Mouse (Mus musculus) hindbrain, embryonic 14.5 days (tissue): Measurements from ENCODE around the gene Ndufs3. TPM values are rescaled to one million over a fixed set of nuclear protein-coding genes. Genes with fewer than 3 reads are reported as not detected.

Source experiments
- ATAC-seq: fragments of 200-750 bp; cut with Nextera tagmentation; 2 replicates; pipeline ENCODE4 v1.8.0; 2017; ENCODE audit warnings: moderate number of reproducible peaks, mild to moderate bottlenecking, moderate TSS enrichment, moderate library complexity; ENCODE audit not compliant: low FRiP score
- DNase-seq: peaks from one replicate; pipeline ENCODE4 v3.0.0-alpha.2; 2015; ENCODE audit warnings: low spot score
- H3K27ac ChIP-seq: fragments of 300-500 bp; sonication (generic); 2 replicates; pipeline ENCODE4 v1.5.1; 2014; ENCODE audit warnings: mild to moderate bottlenecking, moderate library complexity
- H3K27me3 ChIP-seq: fragments of 300-500 bp; sonication (generic); 2 replicates; pipeline ENCODE4 v1.6.1; 2014; ENCODE audit warnings: mild to moderate bottlenecking, low read length, mixed read lengths; ENCODE audit not compliant: control insufficient read depth, insufficient read depth
- H3K36me3 ChIP-seq: fragments of 300-500 bp; sonication (generic); replicated peaks from 2 replicates; pipeline ENCODE4 v1.6.1; 2014; ENCODE audit not compliant: control insufficient read depth, insufficient read depth
- H3K4me1 ChIP-seq: fragments of 300-500 bp; sonication (generic); replicated peaks from 2 replicates; pipeline ENCODE4 v1.6.1; 2014; ENCODE audit warnings: antibody characterized with exemption, low read length, mixed read lengths; ENCODE audit not compliant: control insufficient read depth, insufficient read depth
- H3K4me2 ChIP-seq: fragments of 300-500 bp; sonication (generic); replicated peaks from 2 replicates; pipeline ENCODE4 v1.6.1; 2014; ENCODE audit warnings: mild to moderate bottlenecking, moderate library complexity
- H3K4me3 ChIP-seq: fragments of 300-500 bp; sonication (generic); replicated peaks from 2 replicates; pipeline ENCODE4 v1.5.1; 2014; ENCODE audit warnings: mild to moderate bottlenecking, low read length
- H3K9ac ChIP-seq: fragments of 300-500 bp; sonication (generic); 2 replicates; pipeline ENCODE4 v1.6.1; 2014
- H3K9me3 ChIP-seq: fragments of 300-500 bp; sonication (generic); 2 replicates; pipeline ENCODE4 v1.6.1; 2016; ENCODE audit warnings: low read length; ENCODE audit not compliant: control insufficient read depth
- WGBS: fragments of 180-500 bp; shearing (Covaris S2); extraction: QIAGEN DNeasy Blood & Tissue Kit; methylation state at CpG from one replicate; pipeline ENCODE4 v1.1.7; 2014; 5-methylcytosine and 5-hydroxymethylcytosine counted together
- polyA plus RNA-seq: library from polyadenylated mRNA; unstranded; fragments of >200 nt; fragmentation: Nextera tagmentation; extraction: Ambion mirVana; gene quantifications from 2 replicates; pipeline ENCODE4 v1.2.1, GENCODE M21; 2014

Gene Ndufs3
- polyA plus RNA-seq, 1 experiment from 2014 or later = 227 TPM

- Histone ChIP-seq H3K4me2 (no peak overlapping the region), H3K27ac (no peak overlapping the region), H3K27me3 (no peaks in the 10 kb centered on the region), H3K4me3 (no peak overlapping the region), H3K9ac (no peak overlapping the region), H3K4me1 (0 out of 2 replicates have a peak, but pooled peaks cover 5% of the 10 kb centered on the region), H3K36me3 (peaks cover 14% of the 10 kb centered on the region), H3K9me3 (no peaks in the 10 kb centered on the region)
- no peak for DNase-seq
- ATAC-seq = no peak
- 67% methylated on average over 8 of the region's 8 CpGs for WGBS
Measured at GRCm38 (mm10) chr2:90871180-90871961, 33.3 kb downstream of the Ndufs3 start.

GRCm38 (mm10) chr2:90870136-90870601 lies 34.5 kb downstream of the Ndufs3 start:
- no peak overlapping the region for H3K4me2 ChIP-seq
- H3K9ac ChIP-seq = no peak overlapping the region
- 0 out of 2 replicates have a peak, but pooled peaks cover 5% of the 10 kb centered on the region for H3K4me1 ChIP-seq
- no peaks in the 10 kb centered on the region for H3K9me3 ChIP-seq
- H3K36me3 ChIP-seq = peaks cover 26% of the 10 kb centered on the region
- H3K27ac ChIP-seq = no peak overlapping the region
- H3K4me3 ChIP-seq = no peak overlapping the region
- DNase-seq = no peak
- ATAC-seq = no peak
- no peaks in the 10 kb centered on the region for H3K27me3 ChIP-seq
- 54% methylated on average over 4 of the region's 4 CpGs for WGBS

GRCm38 (mm10) chr2:90866524-90866923 lies 38.1 kb downstream of the Ndufs3 start:
- DNase-seq (peak; percentile 93), ATAC-seq (peak; percentile 90)
- H3K9ac ChIP-seq = no peak overlapping the region
- WGBS = 19% methylated on average over 3 of the region's 3 CpGs
- H3K27ac ChIP-seq = no peak overlapping the region
- H3K4me2 ChIP-seq = no peak overlapping the region
- 0 out of 2 replicates have a peak, but pooled peaks cover 1% of the 10 kb centered on the region for H3K4me1 ChIP-seq
- H3K36me3 ChIP-seq = peaks cover 62% of the 10 kb centered on the region
- no peaks in the 10 kb centered on the region for H3K27me3 ChIP-seq
- no peaks in the 10 kb centered on the region for H3K9me3 ChIP-seq
- no peak overlapping the region for H3K4me3 ChIP-seq

DNA sequence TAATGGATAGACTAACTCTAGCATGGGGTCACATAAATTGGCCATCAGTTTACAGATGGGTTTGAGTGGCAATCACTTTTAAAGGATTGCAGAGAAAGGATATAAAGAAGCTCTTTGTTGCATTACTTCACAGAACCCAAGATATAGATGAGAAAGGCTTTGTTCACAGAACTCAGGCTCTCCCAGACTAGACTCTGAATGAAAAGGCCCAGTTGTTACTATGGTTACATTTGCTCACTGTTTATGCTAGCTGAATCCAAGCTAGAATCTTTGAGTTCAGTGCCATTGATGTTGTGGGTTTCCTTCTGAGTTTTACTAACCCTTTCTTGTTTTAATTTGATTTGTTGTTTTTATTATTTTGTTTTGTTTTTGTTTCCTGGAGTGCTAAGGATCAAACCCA lies 40.4 kb downstream of the Ndufs3 start:
- H3K4me2 ChIP-seq = no peak overlapping the region
- peak overlapping the region; percentile 58; the same call in 1 of the 2 replicates for H3K27ac ChIP-seq
- no peak overlapping the region for H3K4me3 ChIP-seq
- H3K27me3 ChIP-seq = no peaks in the 10 kb centered on the region
- DNase-seq (no peak), ATAC-seq (no peak; the same call in 1 of the 2 replicates)
- no peaks in the 10 kb centered on the region for H3K4me1 ChIP-seq
- peaks cover 85% of the 10 kb centered on the region for H3K36me3 ChIP-seq
- no peaks in the 10 kb centered on the region for H3K9me3 ChIP-seq
- H3K9ac ChIP-seq = no peak overlapping the region

DNA sequence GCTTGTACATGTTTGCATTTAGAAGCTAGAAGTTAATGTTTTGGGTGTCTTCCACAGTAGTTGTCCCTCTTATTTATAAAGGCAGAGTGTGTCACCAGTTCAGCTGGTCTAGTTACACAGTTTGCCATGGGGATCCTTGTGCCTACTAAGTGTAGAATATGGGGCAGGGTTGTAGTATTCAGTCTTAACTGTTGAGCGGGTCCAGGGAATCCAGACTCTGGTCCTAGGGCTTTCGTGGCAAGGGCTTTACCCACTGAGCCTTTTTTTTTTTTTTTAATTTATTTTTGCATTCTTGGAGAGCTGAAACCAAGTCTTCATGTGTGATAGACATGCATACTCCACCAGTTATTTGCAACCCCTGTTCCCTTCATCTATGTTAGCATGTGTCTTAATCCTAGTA lies 43.1 kb downstream of the Ndufs3 start:
- WGBS = 86% methylated on average over 2 of the region's 2 CpGs
- DNase-seq = no peak
- H3K9me3 ChIP-seq = no peaks in the 10 kb centered on the region
- H3K36me3 ChIP-seq = peaks cover 95% of the 10 kb centered on the region
- no peaks in the 10 kb centered on the region for H3K4me1 ChIP-seq
- no peak overlapping the region for H3K4me3 ChIP-seq
- H3K4me2 ChIP-seq = no peak overlapping the region
- H3K9ac ChIP-seq = no peak overlapping the region
- no peaks in the 10 kb centered on the region for H3K27me3 ChIP-seq
- no peak overlapping the region for H3K27ac ChIP-seq
- ATAC-seq = no peak

- H3K9ac ChIP-seq = no peak overlapping the region
- H3K4me2 ChIP-seq = no peak overlapping the region
- H3K9me3 ChIP-seq = no peaks in the 10 kb centered on the region
- no peak for DNase-seq
- no peaks in the 10 kb centered on the region for H3K27me3 ChIP-seq
- H3K27ac ChIP-seq = no peak overlapping the region
- 95% methylated on average over 1 of the region's 1 CpGs for WGBS
- no peak for ATAC-seq
- peaks cover 21% of the 10 kb centered on the region for H3K4me1 ChIP-seq
- no peak overlapping the region for H3K4me3 ChIP-seq
- H3K36me3 ChIP-seq = peaks cover 56% of the 10 kb centered on the region
Measured at GRCm38 (mm10) chr2:90850401-90850800, 54.2 kb downstream of the Ndufs3 start.

DNA sequence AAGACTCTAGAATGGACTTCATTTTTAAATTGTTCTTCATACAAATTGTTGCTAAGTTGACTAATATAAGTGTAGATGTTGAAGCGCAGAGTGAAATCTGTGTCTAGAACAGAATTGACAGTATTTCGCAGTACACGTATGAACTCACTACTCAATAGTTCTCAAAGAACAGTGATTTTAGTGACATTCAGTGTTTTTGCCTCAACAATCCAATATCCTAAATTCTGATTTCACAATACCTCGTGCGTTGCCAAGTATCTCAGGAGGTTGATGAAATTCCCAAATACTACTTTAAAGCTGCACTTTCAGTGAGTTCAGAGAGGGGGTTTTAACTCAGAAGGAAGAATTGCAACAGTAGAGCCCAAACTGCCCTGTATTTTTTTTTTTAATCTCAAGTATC lies 56.3 kb downstream of the Ndufs3 start:
- ATAC-seq = no peak
- Histone ChIP-seq H3K27ac (peak overlapping the region; percentile 86), H3K27me3 (no peaks in the 10 kb centered on the region), H3K4me2 (peak overlapping the region; percentile 65), H3K36me3 (peaks cover 38% of the 10 kb centered on the region), H3K9me3 (no peaks in the 10 kb centered on the region), H3K9ac (peak overlapping the region; percentile 83), H3K4me1 (peaks cover 21% of the 10 kb centered on the region), H3K4me3 (peak overlapping the region; percentile 71)
- DNase-seq = no peak
- 89% methylated on average over 5 of the region's 5 CpGs for WGBS

DNA sequence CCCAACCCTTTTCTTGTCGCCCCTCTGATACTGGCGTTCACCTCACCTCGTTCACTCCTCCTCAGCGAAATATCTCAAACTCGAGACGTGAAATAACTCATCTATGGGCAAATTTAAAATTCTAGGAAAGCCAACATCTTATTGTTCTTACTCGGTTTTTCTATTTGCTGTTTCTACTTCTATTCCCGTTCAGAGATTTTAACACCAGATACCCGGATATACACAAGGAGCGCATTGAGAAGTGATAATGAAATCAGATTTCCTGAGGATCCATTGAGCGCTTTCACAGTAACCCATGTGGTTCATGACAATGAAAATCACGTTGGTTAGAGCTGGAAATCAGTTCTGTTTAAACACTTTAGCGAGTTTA lies 57.0 kb downstream of the Ndufs3 start:
- peak overlapping the region; percentile 86 for H3K27ac ChIP-seq
- ATAC-seq = no peak
- peak; percentile 51 for DNase-seq
- no peaks in the 10 kb centered on the region for H3K27me3 ChIP-seq
- H3K4me3 ChIP-seq = peak overlapping the region; percentile 71
- whole genome bisulfite sequencing = under 1% methylated on average over 13 of the region's 13 CpGs
- H3K36me3 ChIP-seq = peaks cover 31% of the 10 kb centered on the region
- no peaks in the 10 kb centered on the region for H3K9me3 ChIP-seq
- peak overlapping the region; percentile 83 for H3K9ac ChIP-seq
- H3K4me1 ChIP-seq = peaks cover 21% of the 10 kb centered on the region
- peak overlapping the region; percentile 65 for H3K4me2 ChIP-seq

- Histone ChIP-seq H3K4me3 (peak within 1 kb of the TSS; percentile 71), H3K36me3 (peaks cover 26% of the 10 kb centered on the region), H3K27ac (peak within 1 kb of the TSS; percentile 86), H3K9ac (peak within 1 kb of the TSS; percentile 83), H3K4me1 (peaks cover 21% of the 10 kb centered on the region), H3K9me3 (no peaks in the 10 kb centered on the region), H3K27me3 (no peaks in the 10 kb centered on the region), H3K4me2 (peak within 1 kb of the TSS; percentile 65)
- peak; percentile 99 for DNase-seq
- under 1% methylated on average over 67 of the region's 67 CpGs for WGBS
- peak; percentile 96 for ATAC-seq
Measured at GRCm38 (mm10) chr2:90846955-90847680, 57.5 kb downstream of the Ndufs3 start, which contains the start of gene Mtch2. TSS of gene Mtch2 (plus strand) at chr2:90847155.
